Mouse (Mus musculus) thymus, postnatal 10 days (tissue): ENCODE measurements around the gene Ssh3.
"Not testable (repeated sequence)": the region's sequence is repeated elsewhere in the genome, so short reads cannot be mapped to it uniquely, and the experiment has no call there.

Experiments used
- DNase-seq, 2 experiments: peaks; one replicate each; pipeline ENCODE4 v3.0.0; 2021; ENCODE audit warnings: low spot score in 2 of 2

Ssh3 gene

GRCm38 (mm10) chr19:4296611-4297010 lies 27.6 kb upstream of the Ssh3 start:
- DNase-seq: peak in 1 of 2 experiments; percentile 9

GRCm38 (mm10) chr19:4295391-4295790 lies 26.4 kb upstream of the Ssh3 start:
- no peak for DNase-seq

- DNase-seq: peak; percentile 86 to 90
Measured at GRCm38 (mm10) chr19:4294381-4295097, 25.6 kb upstream of the Ssh3 start.

- DNase-seq: no peak
Measured at GRCm38 (mm10) chr19:4291161-4291560, 22.2 kb upstream of the Ssh3 start.

GRCm38 (mm10) chr19:4290749-4291148 lies 21.8 kb upstream of the Ssh3 start:
- DNase-seq: no peak

GRCm38 (mm10) chr19:4283653-4284052 lies 14.7 kb upstream of the Ssh3 start:
- peak in 1 of 2 experiments; percentile 9 for DNase-seq

GRCm38 (mm10) chr19:4282898-4283553 lies 14.0 kb upstream of the Ssh3 start, which contains the start of gene Ankrd13d:
Gene Ankrd13d (minus strand): TSS chr19:4283137.
- DNase-seq: peak; percentile 86 to 90

- DNase-seq: no peak
Measured at GRCm38 (mm10) chr19:4280425-4280824, 11.4 kb upstream of the Ssh3 start.

GRCm38 (mm10) chr19:4279487-4279886 lies 10.5 kb upstream of the Ssh3 start:
- peak in 1 of 2 experiments; percentile 17 for DNase-seq

- no peak for DNase-seq
Measured at GRCm38 (mm10) chr19:4270972-4271371, 2.0 kb upstream of the Ssh3 start.

- DNase-seq: no peak
Measured at GRCm38 (mm10) chr19:4270187-4270586, 1.2 kb upstream of the Ssh3 start.

- peak in 1 of 2 experiments; percentile 28 for DNase-seq
Measured at GRCm38 (mm10) chr19:4265956-4266355, 3.0 kb downstream of the Ssh3 start.

GRCm38 (mm10) chr19:4264171-4264780 lies 4.7 kb downstream of the Ssh3 start:
- no peak for DNase-seq

GRCm38 (mm10) chr19:4263702-4264101 lies 5.3 kb downstream of the Ssh3 start:
- no peak for DNase-seq

- DNase-seq: no peak
Measured at GRCm38 (mm10) chr19:4262756-4263155, 6.2 kb downstream of the Ssh3 start.

- peak in 1 of 2 experiments; percentile 51 for DNase-seq
Measured at GRCm38 (mm10) chr19:4261038-4261698, 7.8 kb downstream of the Ssh3 start.

- DNase-seq: no peak
Measured at GRCm38 (mm10) chr19:4257897-4258252, 11.1 kb downstream of the Ssh3 start.

GRCm38 (mm10) chr19:4257216-4257896 lies 11.6 kb downstream of the Ssh3 start:
- peak; percentile 80 to 92 for DNase-seq

GRCm38 (mm10) chr19:4255583-4256162 lies 13.3 kb downstream of the Ssh3 start:
- no peak for DNase-seq

- no peak for DNase-seq
Measured at GRCm38 (mm10) chr19:4254230-4254629, 14.8 kb downstream of the Ssh3 start.

- DNase-seq: not testable (repeated sequence)
Measured at GRCm38 (mm10) chr19:4248683-4249082, 20.3 kb downstream of the Ssh3 start.
